Mouse (Mus musculus) right cerebral cortex, adult 18-20 months (tissue): ENCODE results near the gene Cpa4.
A peak's percentile ranks its signal among the peaks of the same experiment; 100 is the strongest.

Experiments
- DNase-seq: peaks from one replicate; pipeline ENCODE4 v3.0.0; 2022; ENCODE audit warnings: mixed read lengths

Cpa4 gene

GRCm38 (mm10) chr6:30552628-30553027 lies 15.5 kb upstream of the Cpa4 start:
- DNase-seq: no peak

- DNase-seq: no peak
These were observed 14.7 kb upstream of the Cpa4 start for GRCm38 (mm10) chr6:30553381-30554010.

- DNase-seq: no peak
These were observed 14.1 kb upstream of the Cpa4 start for GRCm38 (mm10) chr6:30554092-30554491.

GRCm38 (mm10) chr6:30554621-30555170 lies 13.5 kb upstream of the Cpa4 start:
- DNase-seq: no peak

GRCm38 (mm10) chr6:30556080-30556479 lies 12.1 kb upstream of the Cpa4 start:
- no peak for DNase-seq

- DNase-seq: no peak
These were observed 8.4 kb upstream of the Cpa4 start for GRCm38 (mm10) chr6:30559726-30560125.

GRCm38 (mm10) chr6:30562132-30562531 lies 6.0 kb upstream of the Cpa4 start:
- no peak for DNase-seq

GRCm38 (mm10) chr6:30563575-30563974 lies 4.6 kb upstream of the Cpa4 start:
- DNase-seq: no peak

GRCm38 (mm10) chr6:30564051-30564450 lies 4.1 kb upstream of the Cpa4 start:
- DNase-seq: no peak

GRCm38 (mm10) chr6:30569331-30569730 lies 1.2 kb downstream of the Cpa4 start:
- DNase-seq: peak; percentile 69

GRCm38 (mm10) chr6:30570012-30570411 lies 1.8 kb downstream of the Cpa4 start:
- no peak for DNase-seq

- peak; percentile 92 for DNase-seq
These were observed 4.5 kb downstream of the Cpa4 start for GRCm38 (mm10) chr6:30572456-30573311.

GRCm38 (mm10) chr6:30573380-30573779 lies 5.2 kb downstream of the Cpa4 start:
- DNase-seq: no peak

GRCm38 (mm10) chr6:30574945-30575344 lies 6.8 kb downstream of the Cpa4 start:
- no peak for DNase-seq

GRCm38 (mm10) chr6:30576477-30577203 lies 8.5 kb downstream of the Cpa4 start:
- DNase-seq: no peak

GRCm38 (mm10) chr6:30579961-30580840 lies 12.0 kb downstream of the Cpa4 start:
- peak; percentile 19 for DNase-seq

GRCm38 (mm10) chr6:30580841-30581176 lies 12.6 kb downstream of the Cpa4 start:
- DNase-seq: no peak

- DNase-seq: no peak
These were observed 18.8 kb downstream of the Cpa4 start for GRCm38 (mm10) chr6:30586886-30587442.

- no peak for DNase-seq
These were observed 21.6 kb downstream of the Cpa4 start for GRCm38 (mm10) chr6:30589819-30590218.

- DNase-seq: no peak
These were observed 23.8 kb downstream of the Cpa4 start for GRCm38 (mm10) chr6:30591851-30592404.

- DNase-seq: no peak
These were observed 24.3 kb downstream of the Cpa4 start for GRCm38 (mm10) chr6:30592417-30592974.
